Mouse (Mus musculus): ENCODE measurements around the gene Recql5. TPM values are rescaled to one million over a fixed set of nuclear protein-coding genes. Genes with fewer than 3 reads are reported as not detected.

Gene Recql5
- polyA plus RNA-seq, 1 experiment from 2014 or later = 23.9 TPM

GRCm38 (mm10) chr11:115906521-115906920 is 26.8 kb downstream of the Recql5 start:
- Histone ChIP-seq H3K4me1 (peaks cover 40% of the 10 kb centered on the region), H3K4me3 (replicated peaks) (no peak overlapping the region), H3K4me2 (replicated peaks) (0 out of 2 replicates have a peak overlapping the region, but pooled peaks have one; percentile 29), H3K27ac (replicated peaks) (peak overlapping the region; percentile 29; the same call in 1 of the 2 replicates), H3K36me3 (peaks cover 6% of the 10 kb centered on the region; the same call in 1 of the 2 replicates), H3K27me3 (no peaks in the 10 kb centered on the region), H3K9me3 (replicated peaks) (no peaks in the 10 kb centered on the region), H3K9ac (no peak overlapping the region)
- WGBS = 79% methylated on average over 5 of the region's 5 CpGs
- ATAC-seq (ENCODE audit: insufficient number of reproducible peaks, low FRiP score, low TSS enrichment, low read depth) = no peak

- no peak for ATAC-seq (ENCODE audit: insufficient number of reproducible peaks, low FRiP score, low TSS enrichment, low read depth)
These were observed 27.2 kb downstream of the Recql5 start for GRCm38 (mm10) chr11:115906116-115906515.

GRCm38 (mm10) chr11:115904956-115905790 is 28.1 kb downstream of the Recql5 start:
- Histone ChIP-seq H3K9me3 (replicated peaks) (no peaks in the 10 kb centered on the region), H3K9ac (peak overlapping the region; percentile 2; the same call in 1 of the 2 replicates), H3K27ac (replicated peaks) (peak overlapping the region; percentile 80), H3K4me1 (peaks cover 54% of the 10 kb centered on the region), H3K4me3 (replicated peaks) (peak overlapping the region; percentile 5; the same call in 1 of the 2 replicates), H3K4me2 (replicated peaks) (peak overlapping the region; percentile 29), H3K27me3 (no peaks in the 10 kb centered on the region), H3K36me3 (peaks cover 6% of the 10 kb centered on the region; the same call in 1 of the 2 replicates)
- peak; percentile 45 for ATAC-seq (ENCODE audit: insufficient number of reproducible peaks, low FRiP score, low TSS enrichment, low read depth)
- 40% methylated on average over 16 of the region's 16 CpGs for WGBS

More at GRCm38 (mm10) chr11:115906116-115906515, 27.2 kb downstream of the Recql5 start:
- H3K4me3 ChIP-seq (replicated peaks) = no peak overlapping the region
- 0 out of 2 replicates have a peak overlapping the region, but pooled peaks have one; percentile 29 for H3K4me2 ChIP-seq (replicated peaks)
- H3K27me3 ChIP-seq = no peaks in the 10 kb centered on the region
- H3K9me3 ChIP-seq (replicated peaks) = no peaks in the 10 kb centered on the region
- peaks cover 44% of the 10 kb centered on the region for H3K4me1 ChIP-seq
- peak overlapping the region; percentile 2; the same call in 1 of the 2 replicates for H3K9ac ChIP-seq
- whole genome bisulfite sequencing = 65% methylated on average over 3 of the region's 3 CpGs
- peaks cover 6% of the 10 kb centered on the region; the same call in 1 of the 2 replicates for H3K36me3 ChIP-seq
- peak overlapping the region; percentile 80; the same call in 1 of the 2 replicates for H3K27ac ChIP-seq (replicated peaks)

DNA sequence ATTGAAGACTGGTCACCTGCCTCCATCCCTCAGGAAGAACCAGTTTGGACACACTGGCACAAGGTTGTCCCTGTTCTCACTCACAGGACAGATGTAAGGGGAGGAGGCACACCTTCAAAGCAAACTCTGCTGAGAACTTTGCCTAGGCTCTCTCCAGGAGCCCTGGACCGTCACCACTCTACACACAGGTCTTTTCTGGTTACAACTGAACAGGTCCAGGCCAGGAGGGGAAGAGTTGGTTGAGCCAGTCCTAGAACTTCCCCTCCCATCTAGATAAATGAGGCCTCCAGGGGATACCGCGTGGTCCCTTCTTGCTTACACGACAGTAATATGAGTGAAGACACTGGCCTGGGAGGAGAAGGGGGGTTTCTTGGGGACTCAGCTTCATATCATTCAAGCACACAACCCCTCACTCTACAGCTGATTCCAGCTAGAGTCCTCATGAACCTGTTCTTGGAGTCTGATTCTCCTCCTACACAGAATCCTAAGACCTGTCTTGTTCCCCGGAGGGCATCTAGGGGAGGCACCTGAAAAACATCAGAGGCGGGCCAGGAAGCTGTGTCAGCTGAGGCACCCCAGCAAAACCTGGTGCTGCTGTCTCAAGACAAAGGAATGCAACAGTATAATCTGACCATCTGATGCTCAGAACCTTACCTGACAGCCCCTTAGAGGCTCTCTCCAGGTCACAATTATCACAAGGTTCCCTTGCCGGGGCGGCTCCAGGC is 28.9 kb downstream of the Recql5 start:
- Histone ChIP-seq H3K27me3 (no peaks in the 10 kb centered on the region), H3K9me3 (replicated peaks) (no peaks in the 10 kb centered on the region), H3K9ac (no peak overlapping the region), H3K4me2 (replicated peaks) (peak overlapping the region; percentile 29; the same call in 1 of the 2 replicates), H3K4me3 (replicated peaks) (peak overlapping the region; percentile 5; the same call in 1 of the 2 replicates), H3K4me1 (peaks cover 62% of the 10 kb centered on the region), H3K27ac (replicated peaks) (peak overlapping the region; percentile 80), H3K36me3 (peaks cover 6% of the 10 kb centered on the region; the same call in 1 of the 2 replicates)
- WGBS = 53% methylated on average over 8 of the region's 8 CpGs
- ATAC-seq (ENCODE audit: insufficient number of reproducible peaks, low FRiP score, low TSS enrichment, low read depth) = peak; percentile 3; the same call in 1 of the 2 replicates

GRCm38 (mm10) chr11:115903384-115904230 is 29.7 kb downstream of the Recql5 start:
- Histone ChIP-seq H3K9ac (no peak overlapping the region), H3K4me3 (replicated peaks) (no peak overlapping the region), H3K4me2 (replicated peaks) (no peak overlapping the region), H3K36me3 (peaks cover 6% of the 10 kb centered on the region; the same call in 1 of the 2 replicates), H3K9me3 (replicated peaks) (no peaks in the 10 kb centered on the region), H3K27ac (replicated peaks) (peak overlapping the region; percentile 80), H3K27me3 (no peaks in the 10 kb centered on the region), H3K4me1 (peaks cover 62% of the 10 kb centered on the region)
- no peak for ATAC-seq (ENCODE audit: insufficient number of reproducible peaks, low FRiP score, low TSS enrichment, low read depth)
- 57% methylated on average over 11 of the region's 11 CpGs for WGBS

DNA sequence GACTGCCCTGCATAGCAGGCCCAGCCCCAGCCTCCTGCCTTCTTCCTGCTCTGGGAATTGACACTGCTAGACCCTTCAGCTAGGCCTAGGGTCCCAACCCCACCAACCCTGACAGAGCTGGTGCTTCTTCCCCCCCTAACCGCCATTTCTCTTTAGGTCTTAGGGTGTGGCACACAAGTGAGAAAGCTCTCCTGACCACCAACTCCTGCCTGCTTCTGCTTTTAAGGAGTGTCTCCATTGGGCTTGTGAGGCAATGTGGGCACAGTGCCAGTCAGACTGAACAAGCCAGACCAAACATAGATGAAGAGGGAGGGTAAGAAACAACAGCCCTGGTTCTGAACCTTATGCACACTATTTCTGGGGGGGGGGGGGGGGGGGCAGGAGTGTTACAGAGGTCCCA is 30.4 kb downstream of the Recql5 start:
- Histone ChIP-seq H3K9ac (no peak overlapping the region), H3K4me1 (peaks cover 62% of the 10 kb centered on the region), H3K4me3 (replicated peaks) (no peak overlapping the region), H3K9me3 (replicated peaks) (no peaks in the 10 kb centered on the region), H3K36me3 (no peaks in the 10 kb centered on the region), H3K4me2 (replicated peaks) (no peak overlapping the region), H3K27ac (replicated peaks) (peak overlapping the region; percentile 80; the same call in 1 of the 2 replicates), H3K27me3 (no peaks in the 10 kb centered on the region)
- WGBS = 71% methylated on average over 1 of the region's 1 CpGs
- no peak for ATAC-seq (ENCODE audit: insufficient number of reproducible peaks, low FRiP score, low TSS enrichment, low read depth)

- no peaks in the 10 kb centered on the region for H3K27me3 ChIP-seq
- WGBS = 61% methylated on average over 5 of the region's 5 CpGs
- H3K4me1 ChIP-seq = peaks cover 62% of the 10 kb centered on the region
- no peaks in the 10 kb centered on the region for H3K9me3 ChIP-seq (replicated peaks)
- H3K36me3 ChIP-seq = 0 out of 2 replicates have a peak, but pooled peaks cover under 1% of the 10 kb centered on the region
- no peak overlapping the region for H3K4me2 ChIP-seq (replicated peaks)
- 0 out of 2 replicates have a peak overlapping the region, but pooled peaks have one; percentile 48 for H3K27ac ChIP-seq (replicated peaks)
- H3K4me3 ChIP-seq (replicated peaks) = no peak overlapping the region
- ATAC-seq (ENCODE audit: insufficient number of reproducible peaks, low FRiP score, low TSS enrichment, low read depth) = no peak
- H3K9ac ChIP-seq = no peak overlapping the region
These were observed 31.1 kb downstream of the Recql5 start for GRCm38 (mm10) chr11:115902177-115902576.

DNA sequence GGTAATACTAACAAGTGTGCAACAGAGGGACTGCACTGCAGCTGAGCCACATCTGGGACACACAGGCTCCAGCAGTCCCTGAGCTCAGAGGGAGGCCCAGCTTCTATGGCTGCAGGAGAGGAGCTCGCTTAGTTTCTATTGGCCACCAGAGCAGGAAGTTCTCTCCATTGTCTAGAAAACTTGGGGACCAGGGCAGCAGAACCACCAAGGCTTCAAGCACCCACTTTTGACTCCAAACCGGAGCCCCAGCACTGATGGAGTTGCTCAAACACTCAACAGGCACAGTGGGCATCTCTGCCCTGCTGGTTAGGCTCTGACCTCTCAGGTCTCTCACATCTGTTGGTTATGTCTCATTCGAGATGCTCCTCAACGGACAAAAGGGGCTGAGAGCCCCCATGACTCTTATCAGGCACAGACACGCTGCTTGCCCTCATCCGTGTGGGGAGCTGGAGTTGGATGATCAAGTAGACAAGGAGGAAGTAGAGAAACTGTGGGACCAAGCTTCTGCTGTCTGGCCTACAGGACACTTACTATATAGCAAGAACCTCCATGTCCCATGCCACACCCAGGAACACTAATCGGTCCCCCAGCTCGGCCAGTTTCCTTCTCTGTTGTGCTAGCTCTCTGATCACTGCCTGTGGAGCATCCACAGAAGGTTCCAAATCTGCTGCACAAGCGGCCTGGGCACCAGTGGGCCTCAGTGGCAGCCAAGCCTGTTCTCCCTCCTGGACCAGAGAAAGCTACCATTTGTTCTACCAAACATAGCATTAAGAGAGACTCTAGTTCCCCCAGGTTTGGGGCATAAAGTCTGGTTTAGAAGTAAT is 31.7 kb downstream of the Recql5 start:
- Histone ChIP-seq H3K4me1 (peaks cover 62% of the 10 kb centered on the region), H3K9ac (no peak overlapping the region), H3K36me3 (0 out of 2 replicates have a peak, but pooled peaks cover 6% of the 10 kb centered on the region), H3K27me3 (no peaks in the 10 kb centered on the region), H3K9me3 (replicated peaks) (no peaks in the 10 kb centered on the region), H3K27ac (replicated peaks) (peak overlapping the region; percentile 60; the same call in 1 of the 2 replicates), H3K4me2 (replicated peaks) (no peak overlapping the region), H3K4me3 (replicated peaks) (no peak overlapping the region)
- WGBS = 82% methylated on average over 9 of the region's 9 CpGs
- ATAC-seq (ENCODE audit: insufficient number of reproducible peaks, low FRiP score, low TSS enrichment, low read depth) = no peak

GRCm38 (mm10) chr11:115900561-115901337 is 32.5 kb downstream of the Recql5 start:
- ATAC-seq (ENCODE audit: insufficient number of reproducible peaks, low FRiP score, low TSS enrichment, low read depth) = no peak
- Histone ChIP-seq H3K27ac (replicated peaks) (no peak overlapping the region), H3K9me3 (replicated peaks) (no peaks in the 10 kb centered on the region), H3K27me3 (no peaks in the 10 kb centered on the region), H3K9ac (no peak overlapping the region), H3K4me3 (replicated peaks) (peak overlapping the region; percentile 13; the same call in 1 of the 2 replicates), H3K4me1 (peaks cover 57% of the 10 kb centered on the region), H3K36me3 (peaks cover 6% of the 10 kb centered on the region; the same call in 1 of the 2 replicates), H3K4me2 (replicated peaks) (peak overlapping the region; percentile 9)
- 66% methylated on average over 8 of the region's 8 CpGs for WGBS

Measured in embryonic facial prominence, embryonic 15.5 days (tissue).